Mouse (Mus musculus) megakaryocyte, embryonic 14.5 days (primary cell): ENCODE measurements around the gene Gm37240.

Source experiments
- FLI1 ChIP-seq: IDR thresholded peaks from 2 replicates; pipeline ENCODE4 v1.6.1; 2012; ENCODE audit warnings: low read length, inconsistent platforms, mixed read lengths
- GATA1 ChIP-seq: IDR thresholded peaks from 3 replicates; pipeline ENCODE4 v1.6.1; 2012; ENCODE audit warnings: mixed read lengths, low read length, inconsistent platforms, borderline replicate concordance

DNA sequence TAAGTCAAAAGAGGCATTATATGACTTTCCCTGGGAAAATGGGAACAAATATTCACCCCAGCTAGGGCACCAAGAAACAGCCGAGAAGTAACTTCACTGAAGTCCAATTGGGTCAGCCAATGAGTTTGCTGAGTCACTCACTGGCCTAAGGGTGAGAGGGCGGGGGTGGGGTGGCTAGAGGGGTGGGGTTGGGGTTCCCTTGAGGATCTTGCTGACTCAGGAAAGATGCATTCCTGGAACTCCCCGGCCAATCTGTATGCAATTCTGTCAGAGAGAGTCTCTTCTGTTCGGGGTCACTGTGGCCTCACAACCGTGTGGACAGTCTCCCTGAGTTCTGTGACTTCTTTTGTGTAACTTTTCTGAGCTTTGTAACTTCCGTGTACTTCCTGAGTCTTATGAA is 635.7 kb downstream of the Gm37240 start:
- TF ChIP-seq GATA1 (no peak), FLI1 (no peak)
